Mouse (Mus musculus): ENCODE measurements around the gene Smarcd1. TPM values are rescaled to one million over a fixed set of nuclear protein-coding genes. Genes with fewer than 3 reads are reported as not detected.

Gene Smarcd1
- polyA plus RNA-seq, 1 experiment: 10.1 TPM

DNA sequence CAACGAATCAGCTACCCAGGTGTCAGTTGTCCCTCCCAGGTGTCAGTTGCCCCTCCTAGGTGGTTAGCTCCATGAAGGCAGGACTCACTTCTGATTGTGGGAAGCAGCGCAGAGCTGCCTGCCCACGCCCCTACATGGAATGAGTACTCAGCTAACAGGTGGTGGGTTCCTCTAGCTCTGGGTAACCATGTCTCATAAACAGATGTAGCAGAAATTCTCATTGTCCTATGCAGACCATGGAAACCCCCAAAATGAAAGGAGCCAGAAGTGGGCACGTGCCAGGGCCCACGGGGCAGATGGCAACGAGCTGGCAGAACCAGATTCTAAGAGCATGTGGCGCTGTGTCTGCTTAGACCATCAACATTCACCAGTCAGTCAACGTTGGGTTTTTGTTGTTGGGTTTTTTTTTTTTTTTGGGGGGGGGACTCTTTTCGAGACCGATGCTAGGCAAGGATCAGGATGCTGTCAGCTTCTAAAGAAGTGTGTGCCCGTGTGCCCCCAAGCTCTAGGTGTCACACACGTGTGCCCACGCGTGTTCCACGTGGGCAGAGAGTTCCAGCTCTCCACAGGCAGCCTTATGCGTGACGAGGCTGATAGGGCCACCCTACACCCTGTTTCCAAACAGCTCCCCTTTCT lies 37.8 kb upstream of the Smarcd1 start:
- no peak for TF ChIP-seq CTCF (IDR thresholded peaks at IDR 0.05; ENCODE audit: control insufficient read depth, insufficient read depth, low read length)
- no peak for TF ChIP-seq POLR2A (IDR thresholded peaks at IDR 0.05; ENCODE audit: borderline replicate concordance, control insufficient read depth, low read depth, low read length)
- H3K4me1 ChIP-seq (ENCODE audit: control insufficient read depth, insufficient read depth, low read length): peaks cover 5% of the 10 kb centered on the region
- WGBS: 3% methylated on average over 17 of the region's 17 CpGs
- peak overlapping the region; percentile 63 for H3K4me3 ChIP-seq (replicated peaks; ENCODE audit: control insufficient read depth, low read depth, low read length)
- 0 out of 2 replicates have a peak overlapping the region, but pooled peaks have one; percentile 12 for H3K27ac ChIP-seq (ENCODE audit: control insufficient read depth, insufficient read depth, low read depth, low read length, poor library complexity)

DNA sequence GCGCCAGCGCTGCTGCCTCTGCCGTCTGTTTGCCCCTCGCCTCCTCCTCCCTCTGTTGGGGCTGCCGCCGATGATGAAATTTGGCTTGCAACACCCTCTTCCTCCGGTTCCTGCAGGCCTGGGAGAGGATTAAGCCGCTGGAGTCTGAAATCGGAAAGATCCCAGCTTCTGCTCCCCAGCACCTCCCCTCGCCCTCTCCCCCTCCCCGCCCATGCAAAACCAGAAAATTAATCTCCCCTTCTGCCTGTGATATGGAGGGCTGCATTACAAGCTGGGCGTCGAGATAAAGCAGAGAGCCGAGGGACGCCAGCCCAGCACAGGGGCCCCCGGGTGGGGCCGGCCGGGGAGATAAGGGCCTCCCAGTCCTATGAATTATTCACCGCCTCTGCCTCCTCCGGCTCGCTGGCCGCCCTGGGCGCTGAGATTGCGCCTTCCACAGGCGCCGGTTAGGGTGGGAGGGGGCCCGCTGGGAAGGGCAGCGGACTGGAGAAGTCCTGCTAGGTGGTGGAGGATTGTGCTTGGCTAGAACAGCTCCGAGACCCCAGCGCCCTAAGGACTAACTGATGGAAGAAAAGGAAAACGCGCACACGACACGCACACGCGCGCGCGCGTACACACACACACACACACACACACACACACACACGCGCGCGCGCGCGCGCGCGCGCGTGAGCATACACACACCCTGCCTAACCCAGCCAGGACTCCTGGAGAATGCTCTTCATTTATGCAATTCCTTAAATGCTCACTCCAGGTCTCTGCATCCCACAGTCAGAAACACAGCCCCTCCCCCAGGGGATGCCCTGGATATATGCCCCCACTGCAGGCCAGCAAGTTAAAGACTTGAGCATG lies 37.1 kb upstream of the Smarcd1 start:
- Histone ChIP-seq H3K4me1 (ENCODE audit: control insufficient read depth, insufficient read depth, low read length) (peaks cover 5% of the 10 kb centered on the region), H3K4me3 (replicated peaks; ENCODE audit: control insufficient read depth, low read depth, low read length) (peak overlapping the region; percentile 63), H3K27ac (ENCODE audit: control insufficient read depth, insufficient read depth, low read depth, low read length, poor library complexity) (0 out of 2 replicates have a peak overlapping the region, but pooled peaks have one; percentile 12)
- TF ChIP-seq POLR2A (IDR thresholded peaks at IDR 0.05; ENCODE audit: borderline replicate concordance, control insufficient read depth, low read depth, low read length) (no peak), CTCF (IDR thresholded peaks at IDR 0.05; ENCODE audit: control insufficient read depth, insufficient read depth, low read length) (no peak)
- WGBS: 2% methylated on average over 52 of the region's 52 CpGs

- no peak overlapping the region for H3K27ac ChIP-seq (ENCODE audit: control insufficient read depth, insufficient read depth, low read depth, low read length, poor library complexity)
- 92% methylated on average over 2 of the region's 2 CpGs for WGBS
Observed at GRCm38 (mm10) chr15:99667544-99667943, 34.4 kb upstream of the Smarcd1 start.

DNA sequence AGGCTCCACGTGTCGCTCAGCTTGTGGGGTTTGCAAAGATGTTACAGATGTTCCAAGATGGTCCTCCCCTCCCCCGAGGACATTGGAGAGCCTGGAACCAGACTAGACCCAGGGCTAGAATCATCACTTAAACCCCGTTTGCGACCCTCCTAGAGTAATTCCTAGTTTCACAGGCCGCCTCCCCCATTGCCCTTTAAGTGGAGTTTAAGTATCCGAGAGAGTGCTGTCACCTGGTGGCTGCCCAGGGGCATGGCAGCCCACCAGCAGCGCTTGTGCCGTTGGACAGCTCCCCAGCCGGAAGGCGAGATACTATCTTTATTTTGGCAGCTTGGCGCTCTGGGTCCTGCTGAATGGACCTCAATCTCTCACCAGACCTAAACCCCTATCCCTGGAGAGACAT lies 33.0 kb upstream of the Smarcd1 start:
- WGBS: 9% methylated on average over 12 of the region's 12 CpGs
- Histone ChIP-seq H3K4me3 (replicated peaks; ENCODE audit: control insufficient read depth, low read depth, low read length) (no peak overlapping the region), H3K4me1 (ENCODE audit: control insufficient read depth, insufficient read depth, low read length) (peaks cover 3% of the 10 kb centered on the region), H3K27ac (ENCODE audit: control insufficient read depth, insufficient read depth, low read depth, low read length, poor library complexity) (no peak overlapping the region)
- TF ChIP-seq POLR2A (IDR thresholded peaks at IDR 0.05; ENCODE audit: borderline replicate concordance, control insufficient read depth, low read depth, low read length): no peak
- TF ChIP-seq CTCF (IDR thresholded peaks at IDR 0.05; ENCODE audit: control insufficient read depth, insufficient read depth, low read length): peak; percentile 89

More at GRCm38 (mm10) chr15:99667544-99667943, 34.4 kb upstream of the Smarcd1 start:
- Histone ChIP-seq H3K4me3 (replicated peaks; ENCODE audit: control insufficient read depth, low read depth, low read length) (no peak overlapping the region), H3K4me1 (ENCODE audit: control insufficient read depth, insufficient read depth, low read length) (peaks cover 5% of the 10 kb centered on the region)
- no peak for TF ChIP-seq POLR2A (IDR thresholded peaks at IDR 0.05; ENCODE audit: borderline replicate concordance, control insufficient read depth, low read depth, low read length)
- no peak for TF ChIP-seq CTCF (IDR thresholded peaks at IDR 0.05; ENCODE audit: control insufficient read depth, insufficient read depth, low read length)

GRCm38 (mm10) chr15:99669392-99669791 lies 32.5 kb upstream of the Smarcd1 start:
- Histone ChIP-seq H3K4me1 (ENCODE audit: control insufficient read depth, insufficient read depth, low read length) (no peaks in the 10 kb centered on the region), H3K4me3 (replicated peaks; ENCODE audit: control insufficient read depth, low read depth, low read length) (no peak overlapping the region), H3K27ac (ENCODE audit: control insufficient read depth, insufficient read depth, low read depth, low read length, poor library complexity) (no peak overlapping the region)
- WGBS: 0% methylated on average over 1 of the region's 1 CpGs
- TF ChIP-seq CTCF (IDR thresholded peaks at IDR 0.05; ENCODE audit: control insufficient read depth, insufficient read depth, low read length): no peak
- no peak for TF ChIP-seq POLR2A (IDR thresholded peaks at IDR 0.05; ENCODE audit: borderline replicate concordance, control insufficient read depth, low read depth, low read length)

DNA sequence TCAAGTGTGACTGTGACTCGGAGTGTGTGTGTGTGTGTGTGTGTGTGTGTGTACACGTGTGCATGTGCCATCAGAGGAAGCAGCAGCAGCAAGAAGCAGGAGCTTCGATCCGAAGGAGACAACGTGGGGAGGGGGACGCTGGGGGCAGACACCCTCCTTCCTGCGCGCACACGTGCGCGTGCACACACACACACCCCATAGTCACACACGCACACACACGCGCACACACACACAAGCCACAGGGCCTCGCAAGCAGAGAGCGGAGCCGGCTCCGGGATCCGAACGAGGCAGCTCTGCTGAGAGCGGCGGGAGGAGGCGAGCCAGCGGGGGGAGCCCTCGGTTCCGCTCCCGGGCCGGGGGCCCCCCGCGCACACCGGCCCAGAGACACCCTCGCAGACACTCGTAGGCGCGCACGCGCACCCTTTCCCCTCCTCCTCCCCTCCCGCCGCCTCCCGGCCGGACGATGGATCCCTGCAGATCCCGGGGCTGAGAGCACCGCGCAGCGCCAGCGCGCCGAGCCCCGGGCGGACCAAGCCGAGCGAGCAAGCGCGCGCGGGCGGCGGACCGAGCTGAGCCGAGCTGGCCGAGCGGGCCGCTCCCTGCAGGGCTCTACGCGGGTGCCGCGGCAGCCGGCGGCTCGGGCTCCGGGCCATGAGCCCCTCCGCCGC lies 31.6 kb upstream of the Smarcd1 start, which contains the start of gene Asic1:
Asic1 (plus strand) TSS at position 215 of the 668 bp plus-strand sequence.
- 2% methylated on average over 68 of the region's 74 CpGs for WGBS
- H3K27ac ChIP-seq (ENCODE audit: control insufficient read depth, insufficient read depth, low read depth, low read length, poor library complexity): no peak within 1 kb of the TSS; the same call in 1 of the 2 replicates
- H3K4me1 ChIP-seq (ENCODE audit: control insufficient read depth, insufficient read depth, low read length): no peaks in the 10 kb centered on the region
- TF ChIP-seq CTCF (IDR thresholded peaks at IDR 0.05; ENCODE audit: control insufficient read depth, insufficient read depth, low read length): no peak
- TF ChIP-seq POLR2A (IDR thresholded peaks at IDR 0.05; ENCODE audit: borderline replicate concordance, control insufficient read depth, low read depth, low read length): no peak
- no peak within 1 kb of the TSS for H3K4me3 ChIP-seq (replicated peaks; ENCODE audit: control insufficient read depth, low read depth, low read length)

GRCm38 (mm10) chr15:99670964-99671670 lies 30.8 kb upstream of the Smarcd1 start:
- H3K4me1 ChIP-seq (ENCODE audit: control insufficient read depth, insufficient read depth, low read length): no peaks in the 10 kb centered on the region
- WGBS: 11% methylated on average over 14 of the region's 17 CpGs
- TF ChIP-seq POLR2A (IDR thresholded peaks at IDR 0.05; ENCODE audit: borderline replicate concordance, control insufficient read depth, low read depth, low read length) (no peak), CTCF (IDR thresholded peaks at IDR 0.05; ENCODE audit: control insufficient read depth, insufficient read depth, low read length) (no peak)
- H3K4me3 ChIP-seq (replicated peaks; ENCODE audit: control insufficient read depth, low read depth, low read length): no peak overlapping the region
- H3K27ac ChIP-seq (ENCODE audit: control insufficient read depth, insufficient read depth, low read depth, low read length, poor library complexity): no peak overlapping the region

Data from bone marrow, adult 2 months (tissue).